Mouse (Mus musculus): ENCODE measurements around the gene Nrip2. TPM values are rescaled to one million over a fixed set of nuclear protein-coding genes. Genes with fewer than 3 reads are reported as not detected.

The Nrip2 gene
- polyA plus RNA-seq, 1 experiment from 2014 or later: 4.1 TPM

- Histone ChIP-seq H3K4me2 (replicated peaks) (no peak overlapping the region), H3K9ac (no peak overlapping the region), H3K27me3 (no peaks in the 10 kb centered on the region), H3K27ac (no peak overlapping the region), H3K9me3 (replicated peaks) (no peaks in the 10 kb centered on the region), H3K4me1 (peaks cover 7% of the 10 kb centered on the region), H3K4me3 (no peak overlapping the region), H3K36me3 (peaks cover 35% of the 10 kb centered on the region)
- ATAC-seq (ENCODE audit: low FRiP score): no peak
- WGBS: 68% methylated on average over 5 of the region's 5 CpGs
Measured at GRCm38 (mm10) chr6:128404708-128405107, 5.6 kb downstream of the Nrip2 start.

DNA sequence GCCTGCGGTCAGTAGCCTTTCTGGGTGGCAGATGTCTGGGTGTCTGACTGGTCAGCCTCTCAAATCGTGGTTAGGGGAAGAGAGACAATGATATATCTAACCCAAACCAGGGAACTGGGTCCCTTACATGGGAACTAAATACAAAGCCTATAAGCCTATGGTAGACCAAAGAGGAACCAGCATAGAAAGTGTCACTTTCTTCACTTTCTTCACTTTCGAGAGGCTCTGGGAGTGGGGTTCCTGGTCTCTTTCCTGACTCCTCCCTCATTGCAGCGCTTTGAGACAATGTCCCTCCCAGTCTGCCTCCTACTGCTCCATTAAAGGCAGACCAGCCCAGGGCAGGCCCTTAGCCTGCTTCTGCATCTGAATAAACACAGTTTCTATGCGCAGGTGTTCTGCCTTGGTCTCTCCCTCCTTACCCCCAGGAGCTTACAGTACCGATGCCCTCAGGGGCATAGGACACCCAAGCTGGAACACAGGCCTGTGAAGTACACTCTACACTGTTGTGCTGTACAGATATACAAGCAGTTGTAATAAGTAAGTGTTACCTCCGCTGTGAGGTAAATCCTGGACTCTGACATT is 9.5 kb downstream of the Nrip2 start:
- Histone ChIP-seq H3K36me3 (peaks cover 61% of the 10 kb centered on the region), H3K4me2 (replicated peaks) (no peak overlapping the region), H3K27ac (no peak overlapping the region), H3K27me3 (no peaks in the 10 kb centered on the region), H3K4me1 (no peaks in the 10 kb centered on the region), H3K9ac (no peak overlapping the region), H3K9me3 (replicated peaks) (no peaks in the 10 kb centered on the region), H3K4me3 (no peak overlapping the region)
- 88% methylated on average over 7 of the region's 7 CpGs for WGBS
- no peak for ATAC-seq (ENCODE audit: low FRiP score)

DNA sequence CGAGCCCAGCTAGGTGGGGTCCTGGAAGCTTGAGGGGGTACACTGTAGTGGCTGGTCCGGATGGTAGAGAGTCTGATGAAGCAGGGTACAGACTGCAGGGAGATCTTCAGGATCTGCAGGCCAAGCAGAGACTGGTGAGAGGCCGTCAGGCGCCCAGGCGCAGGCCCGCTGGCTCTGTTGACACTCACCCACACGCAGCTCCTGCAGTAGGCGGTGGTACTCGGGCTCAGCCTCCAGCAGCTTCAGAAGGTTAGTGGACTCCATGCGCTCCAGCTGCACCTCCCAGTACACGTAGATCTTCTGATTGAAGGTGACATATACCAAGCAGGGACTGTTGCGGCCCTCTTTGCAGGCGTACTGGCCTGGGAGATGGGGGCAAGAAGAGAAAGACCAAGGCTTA is 11.2 kb downstream of the Nrip2 start:
- Histone ChIP-seq H3K4me3 (no peak overlapping the region), H3K9ac (no peak overlapping the region), H3K27me3 (no peaks in the 10 kb centered on the region), H3K4me1 (no peaks in the 10 kb centered on the region), H3K4me2 (replicated peaks) (no peak overlapping the region), H3K9me3 (replicated peaks) (no peaks in the 10 kb centered on the region), H3K27ac (no peak overlapping the region), H3K36me3 (peaks cover 65% of the 10 kb centered on the region)
- ATAC-seq (ENCODE audit: low FRiP score): peak; percentile 32; the same call in 1 of the 2 replicates
- WGBS: 96% methylated on average over 13 of the region's 13 CpGs

DNA sequence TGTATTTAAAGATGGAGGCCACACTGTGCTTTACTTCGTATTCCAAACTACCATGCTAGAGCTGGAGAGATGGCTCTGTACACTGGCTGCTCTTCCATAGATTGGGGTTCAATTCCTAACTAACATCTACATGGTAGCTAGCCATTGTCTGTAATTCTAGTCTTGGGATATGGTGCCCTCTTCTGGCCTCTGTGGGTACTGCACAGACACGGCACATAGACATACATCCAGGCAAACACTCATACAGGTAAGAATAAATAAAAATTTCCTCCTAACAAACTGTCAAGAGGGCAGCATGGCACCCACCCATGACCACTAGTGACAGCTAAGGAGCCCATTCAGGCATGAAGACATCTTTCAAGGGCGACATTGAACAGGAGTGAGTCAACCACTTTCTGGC is 12.0 kb downstream of the Nrip2 start:
- Histone ChIP-seq H3K4me2 (replicated peaks) (no peak overlapping the region), H3K4me3 (no peak overlapping the region), H3K36me3 (peaks cover 66% of the 10 kb centered on the region), H3K4me1 (no peaks in the 10 kb centered on the region), H3K27me3 (no peaks in the 10 kb centered on the region), H3K27ac (no peak overlapping the region), H3K9ac (no peak overlapping the region), H3K9me3 (replicated peaks) (no peaks in the 10 kb centered on the region)
- ATAC-seq (ENCODE audit: low FRiP score): 0 out of 2 replicates have a peak, but pooled peaks have one; percentile 17
- 14% methylated on average over 3 of the region's 3 CpGs for WGBS

DNA sequence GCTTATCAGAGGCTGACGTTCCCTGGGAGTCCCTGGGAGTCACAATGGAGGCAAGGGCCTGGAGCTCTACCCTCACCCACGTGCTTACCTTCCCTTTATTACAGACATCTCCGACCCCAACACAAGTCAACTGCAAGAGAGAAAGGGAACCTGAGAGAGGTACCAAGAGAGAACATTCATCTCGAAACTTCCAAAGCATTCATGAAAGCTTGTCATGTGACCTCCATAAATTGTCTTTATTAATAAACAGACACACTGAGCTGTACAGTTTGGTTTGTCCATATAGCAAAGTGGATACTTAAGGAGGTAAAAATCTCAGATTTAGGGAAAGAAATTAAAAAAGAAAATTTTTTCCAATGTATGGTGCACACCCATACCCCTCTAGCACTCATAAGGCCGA is 17.1 kb downstream of the Nrip2 start:
- H3K9ac ChIP-seq: no peak overlapping the region
- ATAC-seq (ENCODE audit: low FRiP score): no peak
- WGBS: 91% methylated on average over 5 of the region's 5 CpGs

GRCm38 (mm10) chr6:128418076-128418475 is 19.0 kb downstream of the Nrip2 start:
- Histone ChIP-seq H3K27me3 (no peaks in the 10 kb centered on the region), H3K27ac (no peak overlapping the region), H3K9ac (no peak overlapping the region), H3K4me3 (no peak overlapping the region), H3K4me1 (no peaks in the 10 kb centered on the region), H3K36me3 (peaks cover 22% of the 10 kb centered on the region), H3K9me3 (replicated peaks) (no peaks in the 10 kb centered on the region), H3K4me2 (replicated peaks) (no peak overlapping the region)
- ATAC-seq (ENCODE audit: low FRiP score): no peak
- 92% methylated on average over 1 of the region's 1 CpGs for WGBS

More for the DNA sequence above, 17.1 kb downstream of the Nrip2 start:
- Histone ChIP-seq H3K4me3 (no peak overlapping the region), H3K27me3 (no peaks in the 10 kb centered on the region), H3K9me3 (replicated peaks) (no peaks in the 10 kb centered on the region), H3K4me2 (replicated peaks) (no peak overlapping the region), H3K36me3 (peaks cover 35% of the 10 kb centered on the region), H3K4me1 (no peaks in the 10 kb centered on the region), H3K27ac (no peak overlapping the region)

DNA sequence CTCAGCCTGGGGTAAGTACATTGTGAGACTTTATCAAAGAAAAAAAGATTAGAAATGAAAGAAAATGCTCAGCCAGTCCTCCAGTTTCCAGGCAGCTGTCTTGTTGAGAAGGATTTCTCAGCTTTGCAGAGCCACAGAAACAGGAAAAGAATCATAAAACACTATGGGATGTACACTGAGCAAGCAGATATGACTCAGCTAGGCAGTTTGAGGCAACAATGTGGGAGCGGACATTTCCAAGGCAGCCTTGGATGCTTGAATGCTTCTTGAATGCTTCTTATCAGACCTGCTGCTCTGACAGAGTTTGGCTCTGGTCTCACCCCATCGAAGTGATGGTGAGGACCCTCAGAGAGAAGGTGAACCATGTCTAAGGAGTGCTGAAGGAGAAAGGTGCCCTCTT is 21.9 kb downstream of the Nrip2 start:
- H3K9me3 ChIP-seq (replicated peaks): no peaks in the 10 kb centered on the region
- peaks cover 4% of the 10 kb centered on the region for H3K4me1 ChIP-seq
- no peak overlapping the region for H3K27ac ChIP-seq
- H3K4me3 ChIP-seq: no peak overlapping the region
- H3K27me3 ChIP-seq: no peaks in the 10 kb centered on the region
- H3K36me3 ChIP-seq: peaks cover 10% of the 10 kb centered on the region
- no peak overlapping the region for H3K9ac ChIP-seq
- 90% methylated on average over 2 of the region's 2 CpGs for WGBS
- no peak for ATAC-seq (ENCODE audit: low FRiP score)
- no peak overlapping the region for H3K4me2 ChIP-seq (replicated peaks)

GRCm38 (mm10) chr6:128421480-128421879 is 22.4 kb downstream of the Nrip2 start:
- no peak for ATAC-seq (ENCODE audit: low FRiP score)
- Histone ChIP-seq H3K9me3 (replicated peaks) (no peaks in the 10 kb centered on the region), H3K36me3 (peaks cover 9% of the 10 kb centered on the region; the same call in 1 of the 2 replicates), H3K4me3 (no peak overlapping the region), H3K4me2 (replicated peaks) (no peak overlapping the region), H3K27me3 (no peaks in the 10 kb centered on the region), H3K27ac (no peak overlapping the region), H3K4me1 (peaks cover 4% of the 10 kb centered on the region), H3K9ac (no peak overlapping the region)
- 89% methylated on average over 3 of the region's 3 CpGs for WGBS

- ATAC-seq (ENCODE audit: low FRiP score): peak; percentile 47
- peaks cover 4% of the 10 kb centered on the region for H3K4me1 ChIP-seq
- H3K9me3 ChIP-seq (replicated peaks): no peaks in the 10 kb centered on the region
- H3K27ac ChIP-seq: peak overlapping the region; percentile 96
- H3K36me3 ChIP-seq: peaks cover 14% of the 10 kb centered on the region
- H3K4me3 ChIP-seq: peak overlapping the region; percentile 52
- peak overlapping the region; percentile 65 for H3K9ac ChIP-seq
- H3K4me2 ChIP-seq (replicated peaks): peak overlapping the region; percentile 69
- 55% methylated on average over 16 of the region's 16 CpGs for WGBS
- H3K27me3 ChIP-seq: no peaks in the 10 kb centered on the region
Measured at GRCm38 (mm10) chr6:128423496-128424268, 24.6 kb downstream of the Nrip2 start.

DNA sequence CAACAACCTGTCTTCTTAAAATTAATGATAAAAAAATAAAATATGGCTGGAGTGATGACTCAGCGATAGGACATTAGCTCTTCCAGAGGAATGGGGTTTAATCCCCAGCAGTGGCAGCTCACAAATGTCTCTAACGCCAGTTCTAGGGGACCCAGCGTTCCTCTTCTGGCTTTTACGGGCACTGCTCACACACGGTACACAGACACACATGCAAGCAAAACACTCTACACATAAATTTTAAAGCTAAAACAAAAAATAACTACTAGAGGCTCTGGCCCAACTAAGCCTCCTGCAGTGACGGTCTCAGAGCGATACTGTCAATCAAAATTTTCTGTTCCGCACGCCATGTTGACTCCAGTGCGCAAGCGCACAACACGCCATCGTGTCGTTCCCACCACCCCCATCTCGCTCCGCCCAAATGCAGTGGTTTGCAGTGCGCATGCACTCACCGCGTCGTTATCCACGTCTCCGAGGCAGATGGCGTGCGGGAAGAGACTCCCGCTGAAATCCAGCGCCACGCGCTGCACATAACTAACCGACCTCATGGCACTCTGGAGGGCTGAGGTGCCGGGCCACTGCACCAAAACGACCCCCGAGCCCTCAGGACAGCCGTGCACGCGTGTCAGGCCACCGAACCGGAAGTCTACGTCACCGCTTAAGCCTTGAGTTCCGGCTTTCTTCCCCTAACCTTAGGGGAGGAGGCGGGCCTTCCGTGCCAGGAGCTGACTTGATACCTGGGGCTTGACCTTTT is 25.3 kb downstream of the Nrip2 start, which contains the start of gene Itfg2:
Itfg2 (minus strand) TSS at position 663 of the 751 bp plus-strand sequence.
- peak within 1 kb of the TSS; percentile 96 for H3K27ac ChIP-seq
- ATAC-seq (ENCODE audit: low FRiP score): peak; percentile 95
- WGBS: under 1% methylated on average over 42 of the region's 42 CpGs
- H3K4me1 ChIP-seq: peaks cover 4% of the 10 kb centered on the region
- H3K27me3 ChIP-seq: no peaks in the 10 kb centered on the region
- peak within 1 kb of the TSS; percentile 69 for H3K4me2 ChIP-seq (replicated peaks)
- H3K4me3 ChIP-seq: peak within 1 kb of the TSS; percentile 52
- peak within 1 kb of the TSS; percentile 65 for H3K9ac ChIP-seq
- no peaks in the 10 kb centered on the region for H3K9me3 ChIP-seq (replicated peaks)
- peaks cover 18% of the 10 kb centered on the region for H3K36me3 ChIP-seq

DNA sequence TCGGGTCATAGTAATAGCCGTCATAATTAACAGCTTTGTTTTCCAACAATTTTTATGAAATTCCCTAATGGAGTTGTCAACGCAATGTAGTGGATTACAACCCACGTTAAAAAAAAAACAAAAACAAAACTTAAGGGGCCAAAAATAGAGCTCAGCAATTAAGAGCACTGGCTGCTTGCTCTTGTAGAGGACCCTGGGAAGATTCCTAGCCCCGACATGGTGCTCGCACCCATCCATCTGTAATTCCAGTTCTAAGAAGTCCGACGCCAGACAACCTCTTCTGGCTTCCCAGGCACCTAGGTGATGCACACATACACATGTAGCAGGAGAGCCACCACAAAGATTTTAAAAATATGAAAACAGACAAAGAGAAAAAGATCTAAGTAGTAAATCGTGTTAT is 25.9 kb downstream of the Nrip2 start:
- H3K9ac ChIP-seq: peak overlapping the region; percentile 65
- H3K27ac ChIP-seq: peak overlapping the region; percentile 96
- 18% methylated on average over 9 of the region's 9 CpGs for WGBS
- peak overlapping the region; percentile 69 for H3K4me2 ChIP-seq (replicated peaks)
- peaks cover 22% of the 10 kb centered on the region for H3K36me3 ChIP-seq
- H3K9me3 ChIP-seq (replicated peaks): no peaks in the 10 kb centered on the region
- no peaks in the 10 kb centered on the region for H3K27me3 ChIP-seq
- no peak for ATAC-seq (ENCODE audit: low FRiP score)
- H3K4me3 ChIP-seq: peak overlapping the region; percentile 52
- peaks cover 4% of the 10 kb centered on the region for H3K4me1 ChIP-seq

GRCm38 (mm10) chr6:128427571-128427970 is 28.5 kb downstream of the Nrip2 start:
- no peak for ATAC-seq (ENCODE audit: low FRiP score)
- Histone ChIP-seq H3K36me3 (peaks cover 45% of the 10 kb centered on the region), H3K4me3 (no peak overlapping the region), H3K4me2 (replicated peaks) (no peak overlapping the region), H3K9ac (no peak overlapping the region), H3K27me3 (no peaks in the 10 kb centered on the region), H3K4me1 (peaks cover 4% of the 10 kb centered on the region), H3K9me3 (replicated peaks) (no peaks in the 10 kb centered on the region), H3K27ac (no peak overlapping the region)
- WGBS: 96% methylated on average over 5 of the region's 5 CpGs

Data from hindbrain, embryonic 12.5 days (tissue).